Mouse (Mus musculus): ENCODE measurements around the gene Reg4. TPM values are rescaled to one million over a fixed set of nuclear protein-coding genes. Genes with fewer than 3 reads are reported as not detected.

Reg4 gene
- not detected in 2 replicates for polyA plus RNA-seq (2016; fragmentation: Nextera tagmentation; extraction: Ambion mirVana)

DNA sequence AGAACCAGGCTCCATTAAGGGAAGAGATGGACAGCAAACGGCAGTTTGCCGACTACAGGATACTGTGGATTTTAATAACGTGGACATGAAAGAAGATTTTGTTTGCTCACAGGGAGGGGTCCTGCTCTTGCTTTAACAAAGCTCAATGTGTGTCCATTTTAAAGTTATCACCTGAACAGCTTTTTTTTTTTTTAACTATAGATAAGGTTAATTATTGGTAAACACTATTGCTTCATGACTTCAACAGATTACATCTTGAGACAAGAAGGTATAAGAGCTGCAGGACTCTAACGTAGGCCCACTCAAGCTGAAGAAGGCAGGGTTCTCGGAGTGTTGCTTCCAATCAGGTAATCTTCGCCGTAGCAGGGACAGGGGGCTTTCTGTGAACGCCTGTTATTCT lies at the start of gene Reg4:
Gene Reg4, plus strand, starts transcription at position 301 of the 400 bp plus-strand sequence.
- H3K9ac ChIP-seq: no peak within 1 kb of the TSS
- H3K4me3 ChIP-seq: no peak within 1 kb of the TSS
- 0 out of 2 replicates have a peak, but pooled peaks cover 3% of the 10 kb centered on the region for H3K27me3 ChIP-seq
- ATAC-seq (ENCODE audit: low FRiP score): no peak
- H3K36me3 ChIP-seq: no peaks in the 10 kb centered on the region
- H3K4me2 ChIP-seq (replicated peaks): no peak within 1 kb of the TSS
- H3K9me3 ChIP-seq (replicated peaks): peaks cover 4% of the 10 kb centered on the region; the same call in 1 of the 2 replicates
- H3K4me1 ChIP-seq: 0 out of 2 replicates have a peak, but pooled peaks cover 2% of the 10 kb centered on the region
- 88% methylated on average over 8 of the region's 8 CpGs for WGBS
- no peak within 1 kb of the TSS for H3K27ac ChIP-seq

DNA sequence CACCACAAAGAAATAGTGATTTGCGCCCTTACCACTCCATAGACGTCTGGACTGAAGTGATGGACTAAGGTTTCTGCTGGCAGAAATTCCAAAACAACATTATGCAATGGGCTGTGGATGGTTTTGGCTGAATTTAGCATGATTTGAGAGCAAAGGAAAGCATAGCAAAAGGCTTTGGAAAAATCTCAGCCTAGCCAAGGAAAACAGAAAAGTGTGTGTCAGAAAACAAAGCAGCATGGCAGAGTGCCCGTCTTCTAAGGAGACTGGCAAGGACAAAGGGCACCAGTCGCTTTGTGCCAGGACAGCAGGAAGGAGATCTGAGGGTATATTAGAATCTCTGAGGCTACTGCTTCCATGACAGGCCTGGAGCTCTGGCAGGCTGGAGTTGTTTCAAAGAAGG lies 43.6 kb upstream of the Reg4 start:
- no peak overlapping the region for H3K4me2 ChIP-seq (replicated peaks)
- no peaks in the 10 kb centered on the region for H3K36me3 ChIP-seq
- H3K9me3 ChIP-seq (replicated peaks): no peaks in the 10 kb centered on the region; the same call in 1 of the 2 replicates
- no peaks in the 10 kb centered on the region for H3K27me3 ChIP-seq
- no peak overlapping the region for H3K27ac ChIP-seq
- ATAC-seq (ENCODE audit: low FRiP score): no peak
- H3K9ac ChIP-seq: no peak overlapping the region
- H3K4me3 ChIP-seq: no peak overlapping the region
- WGBS: 82% methylated on average over 4 of the region's 4 CpGs
- H3K4me1 ChIP-seq: no peaks in the 10 kb centered on the region

DNA sequence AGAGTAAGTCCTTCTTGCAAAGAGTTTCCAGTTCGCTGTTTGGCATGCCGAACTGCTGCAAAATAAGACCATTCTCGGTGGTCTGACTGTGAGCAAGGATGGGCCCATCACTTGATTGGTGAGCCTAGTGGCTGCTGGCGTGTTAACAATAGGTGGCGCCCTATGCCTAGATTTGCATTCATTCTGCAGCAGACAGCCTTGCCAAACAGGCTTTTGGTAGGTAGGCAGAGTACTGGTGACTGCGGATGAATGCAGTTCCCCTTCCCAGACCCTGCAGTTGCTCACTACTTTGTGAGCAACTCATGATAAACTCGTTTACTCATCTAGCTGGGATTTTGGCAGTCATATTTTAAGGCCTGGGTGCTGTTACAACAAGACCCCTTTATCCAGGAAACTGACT lies 41.2 kb upstream of the Reg4 start:
- H3K4me2 ChIP-seq (replicated peaks): no peak overlapping the region
- no peak overlapping the region for H3K4me3 ChIP-seq
- WGBS: 23% methylated on average over 7 of the region's 7 CpGs
- H3K36me3 ChIP-seq: no peaks in the 10 kb centered on the region
- no peak for ATAC-seq (ENCODE audit: low FRiP score)
- no peaks in the 10 kb centered on the region for H3K27me3 ChIP-seq
- no peaks in the 10 kb centered on the region; the same call in 1 of the 2 replicates for H3K9me3 ChIP-seq (replicated peaks)
- no peak overlapping the region for H3K9ac ChIP-seq
- no peak overlapping the region for H3K27ac ChIP-seq
- H3K4me1 ChIP-seq: peaks cover 6% of the 10 kb centered on the region

DNA sequence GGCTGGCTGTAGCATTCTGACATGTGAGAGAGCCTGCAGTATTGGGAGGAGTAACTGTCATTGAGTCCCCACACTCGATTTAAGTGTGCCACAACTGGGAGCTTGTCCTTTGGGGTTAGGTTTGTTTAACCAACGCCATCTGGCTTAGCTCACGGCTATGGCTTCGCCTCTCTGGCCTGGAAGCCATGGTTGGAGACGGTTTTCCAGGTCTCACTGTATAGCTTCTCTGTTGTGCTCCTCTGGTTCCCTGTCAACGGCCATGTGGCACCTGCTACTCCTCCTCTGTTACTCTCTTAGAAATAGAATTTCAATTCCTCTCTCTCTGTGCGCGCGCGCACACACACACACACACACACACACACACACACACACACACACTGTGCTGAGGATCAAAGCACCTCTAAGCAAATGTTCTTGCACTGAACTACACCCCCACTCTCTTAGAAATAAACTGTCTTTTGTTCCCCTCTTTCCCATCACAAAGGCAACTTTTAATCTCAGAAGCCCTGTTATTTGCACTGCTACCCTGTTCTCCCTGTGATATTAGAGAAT lies 36.7 kb upstream of the Reg4 start:
- Histone ChIP-seq H3K4me2 (replicated peaks) (no peak overlapping the region), H3K4me3 (no peak overlapping the region), H3K9me3 (replicated peaks) (no peaks in the 10 kb centered on the region; the same call in 1 of the 2 replicates), H3K27me3 (no peaks in the 10 kb centered on the region), H3K9ac (no peak overlapping the region), H3K4me1 (peaks cover 6% of the 10 kb centered on the region), H3K36me3 (no peaks in the 10 kb centered on the region), H3K27ac (no peak overlapping the region)
- WGBS: 48% methylated on average over 10 of the region's 10 CpGs
- no peak for ATAC-seq (ENCODE audit: low FRiP score)

DNA sequence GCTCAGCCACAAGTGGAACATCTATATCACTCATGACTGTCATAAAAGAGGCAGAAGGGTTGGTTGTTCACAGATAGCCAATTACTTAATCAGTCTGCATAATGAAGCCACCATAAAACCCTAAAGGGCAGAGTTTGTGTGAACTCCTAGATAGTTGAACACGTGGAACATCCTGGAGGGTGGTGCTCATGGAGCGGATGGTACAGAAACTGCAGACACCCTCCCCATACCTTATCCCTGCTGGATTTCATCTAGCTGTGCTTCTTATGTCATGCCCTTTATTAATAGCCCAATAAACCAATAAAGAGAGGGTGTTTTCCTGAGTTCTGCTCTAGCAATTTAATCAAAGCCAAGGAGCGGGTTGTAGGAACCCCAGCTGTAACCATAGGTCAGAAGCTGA lies 34.2 kb upstream of the Reg4 start:
- Histone ChIP-seq H3K4me2 (replicated peaks) (no peak overlapping the region), H3K9ac (no peak overlapping the region), H3K9me3 (replicated peaks) (no peaks in the 10 kb centered on the region; the same call in 1 of the 2 replicates), H3K4me1 (peaks cover 6% of the 10 kb centered on the region), H3K36me3 (no peaks in the 10 kb centered on the region), H3K27ac (no peak overlapping the region), H3K4me3 (no peak overlapping the region), H3K27me3 (no peaks in the 10 kb centered on the region)
- no peak for ATAC-seq (ENCODE audit: low FRiP score)
- WGBS: 87% methylated on average over 3 of the region's 3 CpGs

DNA sequence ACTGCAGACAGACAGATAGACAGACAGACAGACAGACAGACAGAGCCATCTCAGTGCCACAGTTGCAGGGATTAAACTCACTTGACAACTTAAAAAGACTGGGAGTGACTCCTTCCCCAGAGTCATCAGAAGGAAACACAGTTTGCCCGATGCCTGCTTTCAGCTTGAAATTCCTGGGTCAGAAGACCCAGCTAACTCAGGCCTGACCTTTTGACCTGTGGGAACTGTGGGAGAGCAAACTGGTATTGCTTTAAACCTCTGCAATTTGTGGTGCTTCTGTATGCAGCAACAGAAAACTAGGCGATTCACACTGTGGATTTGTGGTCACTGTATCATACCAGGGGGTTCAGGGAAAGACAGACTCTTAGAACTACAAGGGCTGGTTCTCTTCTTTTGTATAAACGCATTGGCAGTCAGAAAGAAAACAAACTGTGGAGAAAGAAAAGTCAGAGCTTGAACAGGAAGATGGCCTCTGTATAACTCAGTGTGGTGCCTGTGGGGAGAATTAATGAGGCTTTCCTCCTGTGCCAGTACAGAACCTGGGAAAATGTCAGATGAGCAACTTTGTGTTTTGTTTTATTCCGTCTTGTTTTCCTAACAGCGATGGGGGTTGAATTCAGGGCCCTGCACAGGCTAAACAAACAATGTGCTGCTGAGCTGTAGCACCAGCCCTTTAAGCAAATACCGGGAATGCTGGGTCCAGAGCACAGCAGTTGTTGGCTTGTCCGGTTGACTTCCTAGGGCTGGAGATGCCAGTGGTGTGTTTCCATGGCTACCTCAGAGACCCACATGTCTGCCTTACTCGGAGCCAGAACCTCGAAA lies 24.0 kb upstream of the Reg4 start:
- no peaks in the 10 kb centered on the region for H3K9me3 ChIP-seq (replicated peaks)
- H3K4me1 ChIP-seq: peaks cover 6% of the 10 kb centered on the region; the same call in 1 of the 2 replicates
- WGBS: 4% methylated on average over 9 of the region's 9 CpGs
- H3K9ac ChIP-seq: no peak overlapping the region
- no peaks in the 10 kb centered on the region for H3K27me3 ChIP-seq
- 0 out of 2 replicates have a peak, but pooled peaks have one; percentile 32 for ATAC-seq (ENCODE audit: low FRiP score)
- no peak overlapping the region for H3K4me2 ChIP-seq (replicated peaks)
- H3K27ac ChIP-seq: peak overlapping the region; percentile 53
- H3K4me3 ChIP-seq: no peak overlapping the region
- H3K36me3 ChIP-seq: no peaks in the 10 kb centered on the region

DNA sequence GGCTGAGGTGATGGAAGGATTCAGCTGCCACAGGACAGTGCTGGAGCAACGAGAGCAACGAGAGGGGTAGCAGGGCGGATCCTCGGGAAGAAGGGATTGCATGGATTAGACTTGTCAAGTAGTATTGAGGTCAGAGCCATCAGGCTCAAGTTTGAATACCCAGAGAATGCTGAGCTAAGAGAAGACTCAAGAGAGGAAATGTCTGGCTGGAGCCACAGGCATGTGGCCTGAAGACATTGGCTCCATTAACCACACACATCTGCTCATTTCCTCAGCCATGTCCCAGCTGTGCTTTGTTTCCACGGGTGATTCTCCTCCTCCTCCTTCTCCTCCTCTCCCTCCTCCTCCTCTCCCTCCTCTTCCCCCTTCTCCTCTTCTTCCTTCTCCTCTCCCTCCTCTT lies 22.2 kb upstream of the Reg4 start:
- ATAC-seq (ENCODE audit: low FRiP score): no peak
- no peak overlapping the region for H3K4me3 ChIP-seq
- no peaks in the 10 kb centered on the region for H3K36me3 ChIP-seq
- no peaks in the 10 kb centered on the region for H3K27me3 ChIP-seq
- peaks cover 6% of the 10 kb centered on the region; the same call in 1 of the 2 replicates for H3K4me1 ChIP-seq
- 74% methylated on average over 5 of the region's 5 CpGs for WGBS
- no peak overlapping the region for H3K9ac ChIP-seq
- no peak overlapping the region for H3K27ac ChIP-seq
- H3K4me2 ChIP-seq (replicated peaks): no peak overlapping the region
- no peaks in the 10 kb centered on the region for H3K9me3 ChIP-seq (replicated peaks)

DNA sequence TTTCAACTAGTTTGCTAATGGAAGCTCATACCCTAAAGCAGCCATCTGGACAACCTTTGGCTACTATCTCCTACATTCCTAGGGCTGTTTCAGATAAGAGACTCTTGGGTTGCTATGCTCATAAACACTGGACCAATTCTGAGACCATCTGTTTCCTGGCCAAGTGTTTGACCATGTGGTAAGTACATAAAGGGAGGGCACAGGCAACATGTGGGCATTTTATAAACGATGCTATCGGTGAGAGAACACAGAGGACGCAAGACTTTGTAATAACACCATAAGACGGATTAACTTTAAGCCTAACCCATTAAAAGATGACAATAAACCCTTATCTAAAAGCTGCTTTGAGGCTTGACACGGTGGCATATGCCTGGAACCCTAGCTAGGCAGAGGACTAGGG lies 18.7 kb upstream of the Reg4 start:
- no peaks in the 10 kb centered on the region for H3K36me3 ChIP-seq
- no peak overlapping the region for H3K27ac ChIP-seq
- H3K9me3 ChIP-seq (replicated peaks): no peaks in the 10 kb centered on the region
- ATAC-seq (ENCODE audit: low FRiP score): no peak
- H3K4me1 ChIP-seq: 0 out of 2 replicates have a peak, but pooled peaks cover 2% of the 10 kb centered on the region
- H3K4me2 ChIP-seq (replicated peaks): no peak overlapping the region
- no peaks in the 10 kb centered on the region for H3K27me3 ChIP-seq
- H3K4me3 ChIP-seq: no peak overlapping the region
- 81% methylated on average over 5 of the region's 5 CpGs for WGBS
- H3K9ac ChIP-seq: no peak overlapping the region

DNA sequence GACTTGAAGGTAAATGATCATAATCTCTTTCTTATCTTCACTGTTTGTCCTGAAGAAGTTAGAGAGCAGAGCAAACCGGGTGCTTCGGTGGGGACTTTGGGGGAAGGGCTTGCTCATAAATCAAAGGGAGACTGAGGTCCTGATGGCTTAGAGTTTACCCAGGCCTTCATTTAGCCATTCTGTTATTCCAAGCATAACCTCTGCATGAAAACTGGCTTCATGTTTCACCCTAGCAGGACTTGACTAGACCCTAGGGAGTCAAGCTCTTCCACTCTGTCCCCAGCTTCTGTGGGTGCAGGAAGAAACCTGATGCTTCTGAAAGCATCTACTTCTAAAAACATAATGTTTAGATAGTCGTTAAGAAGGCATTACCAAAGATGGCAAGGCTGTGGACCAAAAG lies 15.0 kb upstream of the Reg4 start:
- Histone ChIP-seq H3K9ac (no peak overlapping the region), H3K4me1 (no peaks in the 10 kb centered on the region), H3K9me3 (replicated peaks) (no peaks in the 10 kb centered on the region), H3K27ac (no peak overlapping the region), H3K4me3 (no peak overlapping the region), H3K4me2 (replicated peaks) (no peak overlapping the region), H3K27me3 (no peaks in the 10 kb centered on the region), H3K36me3 (no peaks in the 10 kb centered on the region)
- no peak for ATAC-seq (ENCODE audit: low FRiP score)
- 64% methylated on average over 3 of the region's 3 CpGs for WGBS

DNA sequence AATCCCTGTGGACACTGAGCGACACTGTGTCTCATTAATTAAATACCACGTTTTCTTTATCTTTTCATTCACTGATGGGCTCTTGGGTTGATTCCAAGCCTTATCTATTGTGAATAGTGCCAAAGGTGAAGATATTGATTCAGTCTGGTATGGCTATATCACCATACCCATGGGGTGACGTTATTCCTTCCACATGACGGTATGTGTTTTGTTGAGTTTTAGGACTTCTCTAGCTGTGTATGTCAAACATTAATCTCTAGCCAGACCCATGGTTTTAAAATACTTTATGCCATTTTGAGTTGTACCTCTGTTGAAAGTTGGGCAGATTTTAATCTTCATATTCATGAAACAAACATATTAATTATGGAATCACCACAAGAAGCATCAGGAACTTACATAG lies 12.8 kb upstream of the Reg4 start:
- H3K4me1 ChIP-seq: no peaks in the 10 kb centered on the region
- H3K4me2 ChIP-seq (replicated peaks): no peak overlapping the region
- WGBS: 85% methylated on average over 4 of the region's 4 CpGs
- no peak overlapping the region for H3K4me3 ChIP-seq
- H3K9me3 ChIP-seq (replicated peaks): no peaks in the 10 kb centered on the region
- H3K27ac ChIP-seq: no peak overlapping the region
- H3K9ac ChIP-seq: no peak overlapping the region
- no peaks in the 10 kb centered on the region for H3K27me3 ChIP-seq
- ATAC-seq (ENCODE audit: low FRiP score): no peak
- no peaks in the 10 kb centered on the region for H3K36me3 ChIP-seq

DNA sequence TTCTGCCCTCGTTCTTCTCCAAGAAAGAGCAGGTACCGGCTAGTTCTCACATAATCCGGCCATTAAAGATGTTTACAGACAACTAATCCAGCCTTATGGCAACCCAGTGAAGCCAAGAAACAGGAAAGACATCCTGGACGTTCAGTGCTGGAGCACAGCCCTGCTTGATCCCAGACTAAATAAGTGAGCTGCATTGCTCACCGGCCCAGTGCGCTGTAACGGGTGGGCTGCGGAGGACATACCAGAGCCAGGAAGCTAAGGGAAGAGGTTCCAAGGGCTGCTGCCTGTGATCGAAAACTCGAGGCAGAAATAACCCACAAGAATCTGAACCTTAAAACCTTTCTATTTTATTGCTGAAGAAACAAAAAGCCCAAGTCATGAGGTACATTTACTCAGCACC lies 11.1 kb upstream of the Reg4 start:
- H3K27me3 ChIP-seq: no peaks in the 10 kb centered on the region
- no peak overlapping the region for H3K4me2 ChIP-seq (replicated peaks)
- ATAC-seq (ENCODE audit: low FRiP score): no peak
- WGBS: 78% methylated on average over 10 of the region's 10 CpGs
- no peaks in the 10 kb centered on the region for H3K36me3 ChIP-seq
- H3K9ac ChIP-seq: no peak overlapping the region
- H3K9me3 ChIP-seq (replicated peaks): no peaks in the 10 kb centered on the region
- H3K4me1 ChIP-seq: no peaks in the 10 kb centered on the region
- H3K4me3 ChIP-seq: no peak overlapping the region
- no peak overlapping the region for H3K27ac ChIP-seq

DNA sequence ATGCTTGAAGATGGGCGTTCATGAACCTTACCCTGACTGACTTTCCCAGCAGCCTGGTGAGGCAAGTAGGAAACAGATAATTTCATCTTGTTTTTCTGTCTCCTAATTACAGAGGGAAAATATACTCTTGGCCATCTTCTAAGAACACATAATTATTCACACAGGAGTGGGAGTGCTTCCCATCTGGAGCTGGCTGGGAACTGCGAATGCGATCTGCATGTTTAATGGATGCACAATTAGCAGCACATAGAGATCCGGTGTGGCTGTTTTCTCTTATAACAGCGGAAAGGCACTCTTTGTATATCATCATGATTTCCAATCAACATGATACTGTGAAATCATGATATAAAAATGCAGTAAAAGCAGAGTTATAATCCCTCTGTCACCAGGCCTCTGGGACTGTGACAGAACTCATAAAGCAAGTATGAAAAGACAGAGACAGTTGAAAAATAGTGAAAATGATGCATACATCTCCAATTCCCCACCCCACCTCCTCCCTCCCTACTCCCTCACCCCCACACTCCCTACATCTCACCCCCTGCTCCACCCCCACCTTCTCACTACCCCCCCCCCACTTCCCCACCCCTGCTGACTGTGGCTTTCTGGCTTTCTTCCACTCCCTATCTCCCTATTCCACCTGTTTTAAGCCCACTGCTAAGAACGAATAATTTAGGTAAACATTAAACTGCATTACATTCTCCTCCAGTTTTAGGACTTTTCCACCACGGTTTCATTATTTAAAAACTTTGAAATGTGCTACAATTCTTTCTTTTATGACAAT lies 10.5 kb upstream of the Reg4 start:
- ATAC-seq (ENCODE audit: low FRiP score): no peak
- no peak overlapping the region for H3K4me2 ChIP-seq (replicated peaks)
- H3K4me1 ChIP-seq: no peaks in the 10 kb centered on the region
- H3K9me3 ChIP-seq (replicated peaks): no peaks in the 10 kb centered on the region
- no peak overlapping the region for H3K4me3 ChIP-seq
- no peaks in the 10 kb centered on the region for H3K27me3 ChIP-seq
- no peak overlapping the region for H3K9ac ChIP-seq
- no peaks in the 10 kb centered on the region for H3K36me3 ChIP-seq
- WGBS: 72% methylated on average over 7 of the region's 7 CpGs
- no peak overlapping the region for H3K27ac ChIP-seq

All from hindbrain, embryonic 12.5 days (tissue).